Mouse (Mus musculus) ES-E14 (cell line): ENCODE measurements around the gene Ksr2. TPM values are rescaled to one million over a fixed set of nuclear protein-coding genes. Genes with fewer than 3 reads are reported as not detected.

ENCODE experiments used
- DNase-seq: peaks from one replicate; pipeline ENCODE4 v3.0.0-alpha.2; 2013; ENCODE audit warnings: low read depth, low spot score
- H3K27ac ChIP-seq: 2 replicates; pipeline ENCODE4 v1.5.1; 2012; ENCODE audit warnings: low read depth, mild to moderate bottlenecking, low read length, moderate library complexity, mixed read lengths; ENCODE audit not compliant: poor library complexity, insufficient read depth, severe bottlenecking
- H3K36me3 ChIP-seq: 2 replicates; pipeline ENCODE4 v1.6.1; 2012; ENCODE audit warnings: mild to moderate bottlenecking, low read length, moderate library complexity, mixed read lengths; ENCODE audit not compliant: control insufficient read depth, poor library complexity, insufficient read depth, severe bottlenecking
- H3K4me1 ChIP-seq, 2 experiments: fragments of 150-350 bp in 1 of 2; sonication (generic) in 1 of 2; 2 replicates each; pipeline ENCODE4 v1.6.1; 2012; ENCODE audit warnings: low read length in 2 of 2, mild to moderate bottlenecking in 1 of 2, mixed read lengths in 1 of 2; ENCODE audit not compliant: control insufficient read depth in 2 of 2, insufficient read depth in 2 of 2, poor library complexity in 1 of 2
- H3K4me3 ChIP-seq, 2 experiments: fragments of 150-350 bp in 1 of 2; sonication (generic) in 1 of 2; 2 replicates each; pipeline ENCODE4 v1.5.1; 2012; ENCODE audit warnings: low read length in 2 of 2, low read depth in 1 of 2, mild to moderate bottlenecking in 1 of 2, mixed read lengths in 1 of 2; ENCODE audit not compliant: insufficient read depth in 1 of 2, poor library complexity in 1 of 2, severe bottlenecking in 1 of 2
- H3K9ac ChIP-seq: 2 replicates; pipeline ENCODE4 v1.6.1; 2012; ENCODE audit warnings: low read depth, mild to moderate bottlenecking, low read length, mixed read lengths; ENCODE audit not compliant: poor library complexity, insufficient read depth, severe bottlenecking
- H3K9me3 ChIP-seq: fragments of 150-350 bp; sonication (generic); 2 replicates; pipeline ENCODE4 v1.6.1; 2012; ENCODE audit warnings: low read depth, mild to moderate bottlenecking, low read length; ENCODE audit not compliant: control insufficient read depth, insufficient read depth
- CHD2 ChIP-seq: IDR thresholded peaks from 2 replicates; pipeline ENCODE4 v1.6.1; 2014; ENCODE audit warnings: mild to moderate bottlenecking, low read depth, low read length, inconsistent platforms
- HCFC1 ChIP-seq: IDR thresholded peaks from 2 replicates; pipeline ENCODE4 v1.6.1; 2012; ENCODE audit warnings: low read length, inconsistent platforms, borderline replicate concordance; ENCODE audit not compliant: insufficient read depth
- MAFK ChIP-seq: IDR thresholded peaks from 2 replicates; pipeline ENCODE4 v1.6.1; 2014; ENCODE audit warnings: mild to moderate bottlenecking, low read depth, low read length, inconsistent platforms; ENCODE audit not compliant: insufficient read depth
- ZC3H11A ChIP-seq: IDR thresholded peaks from 2 replicates; pipeline ENCODE4 v1.6.1; 2012; ENCODE audit warnings: low read depth, mild to moderate bottlenecking, inconsistent platforms, low read length, borderline replicate concordance
- ZNF384 ChIP-seq: IDR thresholded peaks from 2 replicates; pipeline ENCODE4 v1.6.1; 2012; ENCODE audit warnings: low read depth, low read length, inconsistent platforms
- in situ Hi-C, 2 experiments: fragments of 600-800 bp; cut with MboI; formaldehyde crosslinking; loops; one replicate each; pipeline ENCODE4 v1.15.1; 2025; ENCODE audit warnings: low sequenced_read_pairs in 2 of 2, inconsistent platforms in 1 of 2; ENCODE audit not compliant: unreplicated experiment in 2 of 2
- total RNA-seq: library from RNA; depleted of rRNA; stranded (reverse); fragments of 300-350 nt; gene quantifications from 2 replicates; pipeline ENCODE4 v1.2.3, GENCODE M21; 2012

Gene Ksr2
- total RNA-seq, 1 experiment: 0.67 TPM

DNA sequence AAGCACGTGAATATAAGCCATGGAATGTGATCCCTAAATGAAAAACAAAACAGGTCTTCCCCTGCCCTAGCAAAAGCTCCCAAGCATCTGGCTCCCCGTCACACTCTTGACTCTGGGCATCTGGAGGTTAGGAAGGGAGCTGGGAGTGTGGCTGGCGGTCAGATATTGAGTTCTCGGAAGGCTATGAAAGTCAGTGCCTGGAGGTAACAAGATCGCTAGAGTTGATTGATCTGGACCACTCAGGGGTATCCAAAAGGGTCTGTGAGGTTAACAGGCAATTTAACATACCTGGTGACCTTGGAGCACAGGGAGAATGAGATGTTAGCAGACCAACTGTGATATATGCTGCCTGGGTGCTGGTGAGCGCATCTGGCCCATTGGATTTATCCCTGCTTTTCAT is 283.8 kb downstream of the Ksr2 start:
- no peaks in the 10 kb centered on the region for H3K36me3 ChIP-seq
- DNase-seq: no peak
- H3K4me1 ChIP-seq: no peaks in the 10 kb centered on the region
- no peaks in the 10 kb centered on the region for H3K9me3 ChIP-seq
- H3K4me3 ChIP-seq: no peak overlapping the region
- H3K9ac ChIP-seq: no peak overlapping the region
- TF ChIP-seq ZNF384 (no peak), ZC3H11A (no peak), HCFC1 (no peak), CHD2 (no peak), MAFK (no peak)
- no peak overlapping the region for H3K27ac ChIP-seq
- in situ Hi-C loops: no loop called here

DNA sequence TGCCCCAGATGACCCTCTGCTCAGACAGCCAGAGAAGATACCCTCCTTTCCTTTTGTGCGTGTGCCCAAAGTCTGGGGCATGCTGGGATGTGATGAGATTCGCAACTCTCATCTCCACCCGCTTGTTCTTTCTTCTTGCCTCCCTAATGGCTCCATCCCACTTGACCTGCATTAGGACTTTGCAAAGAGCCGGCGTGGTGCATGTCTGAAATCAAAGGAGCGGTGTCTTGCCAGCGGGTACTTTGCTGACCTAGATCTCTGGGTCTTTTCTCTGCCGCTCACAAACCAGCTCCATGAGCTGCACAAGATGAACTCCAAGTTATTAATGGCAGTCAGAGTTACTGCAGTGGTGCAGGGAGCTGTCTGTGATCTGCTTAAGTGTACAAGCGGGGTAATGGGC is 290.6 kb downstream of the Ksr2 start:
- in situ Hi-C loops: no loop called here

DNA sequence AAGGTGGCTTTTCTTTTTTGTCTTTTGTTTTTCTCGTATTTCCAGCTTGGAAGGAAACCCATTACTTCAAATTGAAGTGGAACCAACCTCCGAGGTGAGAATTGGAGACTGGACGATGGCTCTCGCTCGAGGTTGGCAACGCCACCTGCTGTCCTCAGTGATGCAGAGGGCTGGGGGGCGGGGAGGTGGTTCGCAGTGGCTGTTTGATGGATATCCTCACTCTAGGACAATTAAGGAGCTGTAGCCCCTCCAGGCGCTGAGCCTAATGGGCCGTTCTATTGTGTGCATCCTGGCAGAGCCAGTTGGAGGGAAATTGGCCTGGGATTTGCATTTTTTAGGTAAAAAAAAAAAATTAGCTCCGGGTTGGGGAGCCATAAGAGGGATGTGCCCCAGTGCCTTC is 292.8 kb downstream of the Ksr2 start:
- Histone ChIP-seq H3K27ac (no peak overlapping the region), H3K4me1 (no peaks in the 10 kb centered on the region), H3K4me3 (no peak overlapping the region), H3K9me3 (no peaks in the 10 kb centered on the region), H3K9ac (no peak overlapping the region), H3K36me3 (no peaks in the 10 kb centered on the region)
- no peak for DNase-seq
- in situ Hi-C loops: no loop called here
- TF ChIP-seq ZC3H11A: no peak
- TF ChIP-seq MAFK: no peak
- TF ChIP-seq HCFC1: no peak
- TF ChIP-seq CHD2: no peak
- TF ChIP-seq ZNF384: no peak

More for the DNA sequence above, 290.6 kb downstream of the Ksr2 start:
- no peak for DNase-seq
- Histone ChIP-seq H3K9me3 (no peaks in the 10 kb centered on the region), H3K36me3 (no peaks in the 10 kb centered on the region), H3K4me3 (no peak overlapping the region), H3K27ac (no peak overlapping the region), H3K4me1 (no peaks in the 10 kb centered on the region), H3K9ac (no peak overlapping the region)
- no peak for TF ChIP-seq CHD2
- TF ChIP-seq HCFC1: no peak
- TF ChIP-seq ZC3H11A: no peak
- no peak for TF ChIP-seq ZNF384

DNA sequence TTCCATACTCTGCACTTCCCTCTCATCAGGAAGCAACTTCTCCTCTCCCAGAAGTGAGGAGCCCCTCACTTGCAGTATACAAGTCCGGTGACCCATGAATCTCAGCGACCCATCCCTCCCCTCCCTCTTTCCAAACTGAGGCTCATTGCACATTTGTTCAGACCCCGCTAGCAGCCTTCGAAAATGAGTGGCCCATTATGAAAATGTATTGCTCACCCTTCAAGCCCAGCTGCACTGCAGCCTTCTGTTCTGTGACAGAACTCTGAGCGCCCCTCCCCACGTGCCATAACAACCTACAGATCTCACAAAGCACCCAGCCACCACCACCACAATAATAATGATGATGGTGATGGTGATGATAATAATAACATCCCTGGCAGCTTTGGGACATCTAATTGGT is 295.5 kb downstream of the Ksr2 start:
- H3K4me1 ChIP-seq: no peaks in the 10 kb centered on the region
- no peak overlapping the region for H3K9ac ChIP-seq
- no peak overlapping the region for H3K27ac ChIP-seq
- no peaks in the 10 kb centered on the region for H3K36me3 ChIP-seq
- in situ Hi-C loops: no loop called here
- TF ChIP-seq CHD2 (no peak), MAFK (no peak), HCFC1 (no peak), ZNF384 (no peak), ZC3H11A (no peak)
- no peak overlapping the region for H3K4me3 ChIP-seq
- no peak for DNase-seq
- H3K9me3 ChIP-seq: no peaks in the 10 kb centered on the region

DNA sequence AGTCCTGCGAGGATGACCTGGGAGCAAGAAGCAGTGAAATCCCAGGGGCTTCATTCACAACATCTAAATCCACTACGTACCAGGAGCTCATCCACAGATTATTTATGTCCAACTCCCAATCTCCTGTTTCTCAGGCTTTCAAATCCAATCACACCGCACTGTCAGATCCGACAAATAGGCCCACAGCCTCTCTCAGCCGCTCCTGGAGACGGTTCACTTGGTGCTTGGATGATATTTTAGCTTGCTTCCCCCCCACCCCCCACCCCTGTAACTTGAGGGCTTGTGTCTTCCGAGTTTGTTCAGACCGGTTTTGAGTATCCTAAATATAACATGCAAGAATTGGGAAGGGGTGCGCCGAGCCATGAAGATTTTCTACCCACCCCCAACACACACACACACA is 297.8 kb downstream of the Ksr2 start:
- in situ Hi-C loops: no loop called here
- Histone ChIP-seq H3K4me3 (no peak overlapping the region), H3K27ac (no peak overlapping the region), H3K4me1 (no peaks in the 10 kb centered on the region), H3K9ac (no peak overlapping the region), H3K9me3 (no peaks in the 10 kb centered on the region), H3K36me3 (no peaks in the 10 kb centered on the region)
- no peak for TF ChIP-seq ZNF384
- TF ChIP-seq HCFC1: no peak
- no peak for TF ChIP-seq ZC3H11A
- TF ChIP-seq MAFK: no peak
- no peak for TF ChIP-seq CHD2
- DNase-seq: no peak
